Mouse (Mus musculus) CH12.LX (cell line): Measurements from ENCODE around the gene Rasgef1a. TPM values are rescaled to one million over a fixed set of nuclear protein-coding genes. Genes with fewer than 3 reads are reported as not detected.

Experiments
- DNase-seq: peaks from one replicate; pipeline ENCODE4 v3.0.0-alpha.2; 2013; ENCODE audit errors: extremely low read depth
- H3K27ac ChIP-seq: 2 replicates; pipeline ENCODE4 v1.5.1; 2012; ENCODE audit warnings: low read depth, mild to moderate bottlenecking, control low read depth, moderate library complexity; ENCODE audit not compliant: insufficient read depth
- H3K27me3 ChIP-seq: replicated peaks from 2 replicates; pipeline ENCODE3; 2012; ENCODE audit warnings: inconsistent platforms
- H3K36me3 ChIP-seq, 2 experiments: replicated peaks in 1 of 2; 2 replicates each; pipeline versions ENCODE3 to v1.6.1; 2012; ENCODE audit warnings: inconsistent platforms in 1 of 2, low read length in 1 of 2, mild to moderate bottlenecking in 1 of 2, mixed read lengths in 1 of 2, moderate library complexity in 1 of 2; ENCODE audit not compliant: control insufficient read depth in 1 of 2, insufficient read depth in 1 of 2
- H3K4me1 ChIP-seq, 2 experiments: 2 replicates each; pipeline ENCODE4 v1.6.1; 2012; ENCODE audit warnings: inconsistent platforms in 1 of 2, moderate library complexity in 1 of 2; ENCODE audit not compliant: insufficient read depth in 2 of 2, control insufficient read depth in 1 of 2
- H3K4me2 ChIP-seq: 2 replicates; pipeline ENCODE4 v1.6.1; 2012; ENCODE audit warnings: low read depth, mild to moderate bottlenecking, control low read depth; ENCODE audit not compliant: poor library complexity, insufficient read depth, severe bottlenecking
- H3K4me3 ChIP-seq, 3 experiments: fragments of 150-350 bp in 1 of 3; sonication (generic) in 1 of 3; replicated peaks in 1 of 3; 2 replicates each; pipeline versions ENCODE3 to v1.5.1; 2011 to 2012; ENCODE audit warnings: low read depth in 2 of 3, low read length in 2 of 3, mild to moderate bottlenecking in 2 of 3, moderate library complexity in 2 of 3, control low read depth in 1 of 3, improper control_type of control experiment in 1 of 3, inconsistent platforms in 1 of 3, mixed read lengths in 1 of 3; ENCODE audit not compliant: poor library complexity in 1 of 3
- H3K79me2 ChIP-seq: replicated peaks from 2 replicates; pipeline ENCODE4 v1.6.1; 2012; ENCODE audit warnings: mild to moderate bottlenecking, moderate library complexity; ENCODE audit not compliant: control insufficient read depth, poor library complexity, insufficient read depth, severe bottlenecking; ENCODE audit errors: extremely low read depth
- H3K9ac ChIP-seq: 2 replicates; pipeline ENCODE4 v1.6.1; 2012; ENCODE audit warnings: low read depth, mild to moderate bottlenecking, control low read depth, moderate library complexity; ENCODE audit not compliant: insufficient read depth
- H3K9me3 ChIP-seq: replicated peaks from 2 replicates; pipeline ENCODE3; 2012; ENCODE audit warnings: low read length, inconsistent platforms, mixed read lengths
- CHD1 ChIP-seq: IDR thresholded peaks from 2 replicates; pipeline ENCODE4 v1.6.1; 2012; ENCODE audit warnings: low read depth, low read length, improper control_type of control experiment, inconsistent platforms
- CHD2 ChIP-seq: IDR thresholded peaks from 2 replicates; pipeline ENCODE4 v1.6.1; 2011; ENCODE audit warnings: low read length, improper control_type of control experiment
- ETS1 ChIP-seq: conservative IDR thresholded peaks from 2 replicates; pipeline ENCODE4 v1.6.1; 2012; ENCODE audit warnings: low read depth, mild to moderate bottlenecking, inconsistent platforms, low read length, improper control_type of control experiment, moderate library complexity
- GABPA ChIP-seq: IDR thresholded peaks from 2 replicates; pipeline ENCODE4 v1.6.1; 2012; ENCODE audit warnings: low read depth, low read length, improper control_type of control experiment, inconsistent platforms; ENCODE audit not compliant: insufficient replicate concordance
- HCFC1 ChIP-seq: IDR thresholded peaks from 2 replicates; pipeline ENCODE4 v1.6.1; 2012; ENCODE audit warnings: low read depth, mild to moderate bottlenecking, inconsistent platforms, low read length, improper control_type of control experiment
- JUN ChIP-seq: IDR thresholded peaks from 2 replicates; pipeline ENCODE4 v1.6.1; 2011; ENCODE audit warnings: low read depth, mild to moderate bottlenecking, low read length, improper control_type of control experiment, moderate library complexity; ENCODE audit not compliant: insufficient read depth
- MAFK ChIP-seq: IDR thresholded peaks from 2 replicates; pipeline ENCODE4 v1.6.1; 2011; ENCODE audit warnings: low read length, improper control_type of control experiment; ENCODE audit not compliant: insufficient replicate concordance
- MAX ChIP-seq: IDR thresholded peaks from 2 replicates; pipeline ENCODE4 v1.6.1; 2011; ENCODE audit warnings: low read length, improper control_type of control experiment
- MAZ ChIP-seq: IDR thresholded peaks from 2 replicates; pipeline ENCODE4 v1.6.1; 2012; ENCODE audit warnings: low read depth, mild to moderate bottlenecking, inconsistent platforms, low read length, improper control_type of control experiment, moderate library complexity
- MEF2A ChIP-seq: IDR thresholded peaks from 2 replicates; pipeline ENCODE4 v1.6.1; 2014; ENCODE audit warnings: low read depth, mild to moderate bottlenecking, inconsistent platforms, low read length, improper control_type of control experiment, borderline replicate concordance
- MXI1 ChIP-seq: IDR thresholded peaks from 2 replicates; pipeline ENCODE4 v1.6.1; 2011; ENCODE audit warnings: mild to moderate bottlenecking, low read depth, low read length, improper control_type of control experiment
- NELFE ChIP-seq: IDR thresholded peaks from 2 replicates; pipeline ENCODE4 v1.6.1; 2011; ENCODE audit warnings: low read depth, low read length, improper control_type of control experiment
- PAX5 ChIP-seq: IDR thresholded peaks from 2 replicates; pipeline ENCODE4 v1.6.1; 2012; ENCODE audit warnings: low read length, inconsistent platforms, mixed read lengths
- TBP ChIP-seq: conservative IDR thresholded peaks from 2 replicates; pipeline ENCODE4 v1.6.1; 2011; ENCODE audit warnings: low read depth, low read length, improper control_type of control experiment
- TCF12 ChIP-seq: IDR thresholded peaks from 2 replicates; pipeline ENCODE4 v1.6.1; 2014; ENCODE audit warnings: low read depth, mild to moderate bottlenecking, inconsistent platforms, low read length, improper control_type of control experiment
- USF1 ChIP-seq: IDR thresholded peaks from 2 replicates; pipeline ENCODE4 v1.6.1; 2014; ENCODE audit warnings: low read depth, mild to moderate bottlenecking, inconsistent platforms, low read length, improper control_type of control experiment
- USF2 ChIP-seq: conservative IDR thresholded peaks from 2 replicates; pipeline ENCODE4 v1.6.1; 2011; ENCODE audit warnings: low read depth, low read length, improper control_type of control experiment
- ZC3H11A ChIP-seq: IDR thresholded peaks from 2 replicates; pipeline ENCODE4 v1.6.1; 2012; ENCODE audit warnings: low read depth, mild to moderate bottlenecking, inconsistent platforms, low read length, improper control_type of control experiment
- dilution Hi-C: fragments of 300-500 bp; cut with MboI; formaldehyde crosslinking; loops from 2 replicates; pipeline ENCODE4 v1.14.3; 2020; ENCODE audit warnings: low sequenced_read_pairs; ENCODE audit not compliant: extremely low pct_unique_long_range_greater_than_20kb, extremely low pct_ligation_motif_present
- in situ Hi-C: fragments of 300-500 bp; cut with MboI; formaldehyde crosslinking; loops from 3 replicates; pipeline ENCODE4 v1.14.3; 2019; ENCODE audit warnings: low sequenced_read_pairs, low pct_ligation_motif_present, low pct_unique_long_range_greater_than_20kb, mixed read lengths
- polyA plus RNA-seq: library from polyadenylated mRNA; unstranded; fragments of >175 nt; gene quantifications from 2 replicates; pipeline ENCODE4 v1.2.1, GENCODE M21; 2012; ENCODE audit warnings: low read depth; ENCODE audit not compliant: insufficient read length
- total RNA-seq, 2 experiments: library from RNA; depleted of rRNA; stranded (reverse); fragments of 300-350 nt in 1 of 2; fragments of >200 nt in 1 of 2; gene quantifications; 2 replicates each; pipeline ENCODE4 v1.2.3; 2012 to 2014

The Rasgef1a gene
- total and polyA plus RNA-seq, 3 experiments, result 0.13 TPM; not detected in 2

DNA sequence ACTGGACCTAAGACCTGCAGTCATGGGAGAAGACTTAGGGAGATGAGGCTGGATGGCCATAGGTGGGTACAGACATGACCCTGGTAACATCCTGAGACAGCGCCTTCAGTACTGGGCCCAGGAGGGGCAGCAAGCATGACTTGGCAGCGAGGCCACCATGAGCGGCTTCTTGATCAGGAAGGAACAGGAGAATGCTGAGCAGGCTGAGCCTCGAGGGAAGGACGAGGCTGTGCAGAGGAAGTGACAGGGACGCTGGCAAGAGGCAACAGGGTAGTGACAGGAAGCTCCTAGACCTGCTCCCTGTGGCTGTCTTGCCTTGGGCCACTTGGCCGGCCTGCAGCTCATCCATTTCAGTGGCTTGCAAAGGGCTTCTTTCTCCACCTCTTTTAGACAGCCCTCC, 66.2 kb downstream of the Rasgef1a start:
- H3K9ac ChIP-seq, result no peak overlapping the region
- H3K27me3 ChIP-seq, result peaks cover 90% of the 10 kb centered on the region
- TF ChIP-seq PAX5, result no peak
- TF ChIP-seq MAZ, result no peak
- TF ChIP-seq MAFK, result no peak
- no peak for TF ChIP-seq GABPA
- no peak for TF ChIP-seq CHD1
- TF ChIP-seq MXI1, result no peak
- no peak for TF ChIP-seq ETS1
- no peak for TF ChIP-seq USF2
- no peak for TF ChIP-seq NELFE
- TF ChIP-seq TCF12, result no peak
- no peak for TF ChIP-seq HCFC1
- in situ Hi-C loops (no loop called here), dilution Hi-C loops (no loop called here)
- no peak overlapping the region for H3K4me3 ChIP-seq
- H3K4me1 ChIP-seq, result no peaks in the 10 kb centered on the region
- H3K36me3 ChIP-seq, result no peaks in the 10 kb centered on the region
- DNase-seq, result no peak
- H3K27ac ChIP-seq, result no peak overlapping the region
- no peaks in the 10 kb centered on the region for H3K79me2 ChIP-seq
- H3K9me3 ChIP-seq, result no peaks in the 10 kb centered on the region
- no peak overlapping the region for H3K4me2 ChIP-seq

DNA sequence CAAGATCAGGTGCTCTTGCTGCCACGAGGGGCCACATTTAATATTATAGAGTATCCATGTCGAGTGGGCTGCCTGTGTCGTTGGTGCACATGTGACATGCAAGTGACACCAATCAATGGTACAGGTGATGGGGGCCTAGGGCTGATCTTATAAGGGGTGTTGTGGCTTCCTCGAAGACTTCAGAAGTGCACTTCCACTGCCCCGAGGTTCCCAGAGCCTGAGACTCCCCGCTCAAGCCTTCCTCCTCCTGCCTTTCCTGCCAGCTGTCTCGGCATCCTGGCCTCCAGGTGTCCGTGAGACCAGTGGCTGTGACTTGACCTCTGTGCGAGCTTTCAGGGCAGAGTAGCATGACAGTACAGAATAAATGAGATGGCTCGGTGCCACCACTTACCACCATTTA, 67.5 kb downstream of the Rasgef1a start:
- Histone ChIP-seq H3K79me2 (no peaks in the 10 kb centered on the region), H3K4me3 (no peak overlapping the region), H3K27ac (no peak overlapping the region), H3K27me3 (peaks cover 94% of the 10 kb centered on the region), H3K36me3 (no peaks in the 10 kb centered on the region), H3K9ac (no peak overlapping the region), H3K4me1 (no peaks in the 10 kb centered on the region), H3K4me2 (no peak overlapping the region), H3K9me3 (no peaks in the 10 kb centered on the region)
- DNase-seq, result no peak
- in situ Hi-C loops, result no loop called here
- dilution Hi-C loops, result no loop called here
- no peak for TF ChIP-seq TBP
- TF ChIP-seq HCFC1, result no peak
- no peak for TF ChIP-seq JUN
- no peak for TF ChIP-seq PAX5
- TF ChIP-seq USF1, result no peak
- TF ChIP-seq CHD2, result no peak
- no peak for TF ChIP-seq ETS1
- TF ChIP-seq MXI1, result no peak
- no peak for TF ChIP-seq MAX
- TF ChIP-seq MEF2A, result no peak
- no peak for TF ChIP-seq ZC3H11A
